Mouse (Mus musculus) embryonic fibroblast, embryonic 13.5 days (primary cell): Measurements from ENCODE around the gene Ffar4.

ENCODE experiments used
- CTCF ChIP-seq: IDR thresholded peaks from 2 replicates; pipeline ENCODE4 v1.5.1; 2011; ENCODE audit warnings: mild to moderate bottlenecking, control low read depth, low read length, moderate library complexity, borderline replicate concordance; ENCODE audit not compliant: insufficient read depth
- POLR2A ChIP-seq: IDR thresholded peaks from 2 replicates; pipeline ENCODE4 v1.6.1; 2011; ENCODE audit warnings: low read depth, mild to moderate bottlenecking, control low read depth, low read length, moderate library complexity

- no peak for TF ChIP-seq CTCF
- TF ChIP-seq POLR2A: no peak
Observed at GRCm38 (mm10) chr19:38125219-38125610, 28.3 kb downstream of the Ffar4 start, which contains the start of gene Rbp4.
